Mouse (Mus musculus) brain, embryonic 14.5 days (tissue): ENCODE results near the gene Fads6. TPM values are rescaled to one million over a fixed set of nuclear protein-coding genes. Genes with fewer than 3 reads are reported as not detected.

Source experiments
- DNase-seq: peaks from one replicate; pipeline ENCODE4 v3.0.0-alpha.2; 2011; ENCODE audit warnings: low read depth
- CTCF ChIP-seq: fragments of 200-500 bp; IDR thresholded peaks from 2 replicates; pipeline ENCODE4 v1.5.1; 2012; ENCODE audit warnings: inconsistent platforms, mild to moderate bottlenecking, moderate library complexity, borderline replicate concordance; ENCODE audit not compliant: insufficient read depth, insufficient read length; ENCODE audit errors: extremely low read depth
- POLR2A ChIP-seq: fragments of 200-500 bp; IDR thresholded peaks from 2 replicates; pipeline ENCODE4 v1.6.1; 2012; ENCODE audit warnings: mild to moderate bottlenecking, inconsistent platforms, borderline replicate concordance; ENCODE audit not compliant: poor library complexity, insufficient read depth, insufficient read length, severe bottlenecking; ENCODE audit errors: extremely low read depth
- polyA plus RNA-seq: library from polyadenylated mRNA; depleted of rRNA; stranded (reverse); fragments of >200 nt; gene quantifications from 2 replicates; pipeline ENCODE4 v1.2.3, GENCODE M21; 2012; rRNA removed

Fads6 gene
- polyA plus RNA-seq: 1.6 and 2.4 TPM in 2 replicates

DNA sequence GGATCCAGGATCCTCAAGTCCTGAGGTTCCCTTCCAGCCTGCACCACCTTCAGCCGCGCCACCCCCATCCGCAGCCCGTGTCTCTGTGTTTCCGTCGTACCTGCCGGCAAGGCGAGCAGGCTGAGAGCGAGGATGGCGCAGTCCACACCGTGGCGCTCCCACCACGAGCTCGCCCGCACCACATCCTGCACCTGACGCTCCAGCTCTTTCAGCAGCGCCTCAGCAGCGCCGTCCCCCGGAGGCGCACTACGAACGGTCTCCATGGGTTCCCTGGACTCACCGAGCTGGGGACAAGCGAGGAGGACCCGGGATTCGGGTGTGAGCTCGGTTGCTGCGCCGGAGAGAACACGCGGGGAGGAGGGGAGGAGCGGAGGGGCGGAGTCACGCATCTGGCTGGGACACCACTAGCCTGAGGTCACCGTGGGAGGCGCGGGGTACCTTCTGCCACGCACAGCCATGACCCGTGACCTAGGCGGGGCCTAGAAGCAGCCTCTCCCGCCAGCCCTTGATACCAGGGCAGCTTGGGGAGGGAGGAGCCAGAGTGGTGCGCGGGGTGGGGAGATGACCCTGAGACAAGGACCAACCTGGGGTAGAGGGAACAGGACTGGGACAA lies at the start of gene Fads6:
Gene Fads6, minus strand, starts transcription at position 450 of the 613 bp plus-strand sequence.
- peak; percentile 80 for DNase-seq
- TF ChIP-seq POLR2A: no peak
- TF ChIP-seq CTCF: no peak

DNA sequence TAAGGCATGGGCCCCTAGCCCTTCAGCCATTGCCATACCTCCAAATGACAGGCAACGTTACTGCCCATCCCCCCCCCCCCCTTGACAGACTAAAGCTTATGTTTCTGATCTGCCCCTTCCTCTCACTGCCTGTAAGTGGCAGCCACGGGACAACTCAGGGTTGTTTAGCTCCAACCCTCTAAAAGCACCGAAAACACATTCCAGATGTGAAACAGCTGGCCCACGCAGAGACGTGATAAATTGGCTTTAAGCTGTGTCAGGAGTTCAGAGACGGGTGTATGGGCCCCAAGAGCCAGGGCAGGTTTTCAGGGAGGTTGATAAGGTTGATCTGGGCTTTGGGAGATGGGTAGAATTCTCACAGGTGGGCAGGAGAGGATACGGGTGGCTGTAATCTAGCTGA lies 48.1 kb upstream of the Fads6 start:
- no peak for DNase-seq
- no peak for TF ChIP-seq CTCF
- no peak for TF ChIP-seq POLR2A

DNA sequence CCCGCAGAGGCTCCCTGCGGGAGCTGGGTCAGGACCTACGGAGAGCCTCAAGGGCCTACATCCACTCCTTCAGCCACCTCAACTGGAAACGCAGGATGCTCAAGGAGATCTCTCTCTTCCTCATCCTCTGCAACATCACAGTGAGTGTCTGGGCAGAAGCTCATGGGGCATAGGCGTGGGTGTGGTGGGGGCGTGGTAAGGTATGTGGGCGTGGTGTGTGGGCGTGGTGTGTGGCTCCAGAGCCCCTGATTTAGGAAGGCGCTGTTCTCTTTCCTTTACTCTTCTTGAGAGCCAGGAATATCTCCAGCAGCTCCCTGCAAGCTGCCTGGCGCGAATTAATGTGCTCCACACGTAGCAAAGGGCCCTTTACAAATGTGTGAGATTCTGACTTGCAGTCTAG lies 47.5 kb upstream of the Fads6 start:
- TF ChIP-seq CTCF (no peak), POLR2A (no peak)
- DNase-seq: no peak

DNA sequence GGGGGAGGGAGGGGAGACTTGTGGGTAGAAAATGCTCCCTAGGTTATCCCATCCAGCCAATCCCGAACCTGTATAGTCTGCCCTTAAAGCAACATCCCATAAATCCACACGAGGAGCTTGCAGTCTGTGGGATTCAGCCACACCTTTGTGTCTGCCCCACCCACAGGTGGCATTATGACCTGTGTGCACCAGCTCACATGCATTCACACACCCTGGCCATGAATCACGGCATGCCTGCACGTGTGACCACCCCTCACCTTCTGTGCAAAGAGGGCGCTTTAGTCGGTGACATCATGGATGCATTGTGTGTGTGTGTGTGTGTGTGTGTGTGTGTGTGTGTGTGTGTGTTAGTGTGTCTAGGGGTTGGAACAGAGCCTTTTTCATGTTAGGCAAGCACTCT lies 44.4 kb upstream of the Fads6 start:
- no peak for DNase-seq
- TF ChIP-seq CTCF: no peak
- no peak for TF ChIP-seq POLR2A

DNA sequence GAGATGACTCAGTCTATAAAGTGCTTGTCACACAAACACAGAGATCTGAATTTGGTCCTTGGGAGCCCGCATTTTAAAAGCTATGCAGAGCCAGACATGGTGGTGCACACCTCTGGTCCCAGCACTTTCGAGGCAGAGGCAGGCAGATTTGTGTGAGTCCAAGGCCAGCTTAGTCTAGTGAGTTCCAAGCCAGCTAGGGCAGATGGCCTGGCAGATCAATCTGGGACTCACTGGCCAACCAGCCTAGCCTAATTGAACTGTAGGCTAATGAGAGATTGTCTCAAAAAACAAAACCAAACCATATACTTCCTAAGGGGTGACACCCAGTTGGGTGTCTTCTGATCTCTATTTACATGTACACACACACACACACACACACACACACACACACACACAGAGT lies 43.8 kb upstream of the Fads6 start:
- no peak for DNase-seq
- TF ChIP-seq CTCF: no peak
- no peak for TF ChIP-seq POLR2A

DNA sequence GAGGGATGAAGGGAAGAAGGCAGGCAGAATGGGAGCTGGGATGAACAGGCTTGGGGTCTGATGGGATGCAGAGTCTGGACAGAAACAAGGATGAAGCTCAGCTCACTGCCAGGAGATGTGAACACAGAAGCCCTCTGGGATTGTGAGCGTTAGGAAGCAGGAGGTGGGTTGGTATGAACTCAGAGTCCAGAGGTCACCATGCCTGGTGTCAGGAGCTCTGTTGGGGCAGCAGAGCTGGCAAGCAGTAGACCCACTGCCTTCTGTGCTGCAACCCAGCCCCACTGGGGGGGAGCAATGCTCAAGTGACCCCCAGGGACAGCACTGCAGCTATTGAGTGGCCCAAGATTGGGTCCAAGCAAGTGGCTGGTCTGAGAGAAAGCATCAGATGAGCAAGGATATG lies 40.4 kb upstream of the Fads6 start:
- TF ChIP-seq CTCF (no peak), POLR2A (no peak)
- DNase-seq: no peak

DNA sequence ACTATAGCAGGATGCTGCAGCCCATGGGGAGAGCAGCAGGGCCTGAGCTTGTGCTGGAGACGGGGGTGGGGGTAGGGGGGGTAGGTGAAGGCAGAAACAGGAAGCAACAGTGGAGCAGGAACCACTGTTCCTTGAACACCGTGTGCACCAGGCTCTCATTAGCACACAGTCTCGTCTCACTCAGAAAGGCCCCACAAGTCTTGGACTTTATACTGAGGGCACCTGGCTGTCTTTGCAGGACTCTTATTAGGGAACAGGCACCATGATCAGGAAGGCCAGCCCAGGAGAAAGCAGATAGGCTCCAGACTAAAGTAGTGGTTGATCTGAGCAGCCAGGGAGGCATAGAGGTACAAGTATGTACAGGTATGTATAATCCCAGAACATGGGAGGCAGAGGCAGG lies 39.9 kb upstream of the Fads6 start:
- no peak for TF ChIP-seq CTCF
- TF ChIP-seq POLR2A: no peak
- no peak for DNase-seq

DNA sequence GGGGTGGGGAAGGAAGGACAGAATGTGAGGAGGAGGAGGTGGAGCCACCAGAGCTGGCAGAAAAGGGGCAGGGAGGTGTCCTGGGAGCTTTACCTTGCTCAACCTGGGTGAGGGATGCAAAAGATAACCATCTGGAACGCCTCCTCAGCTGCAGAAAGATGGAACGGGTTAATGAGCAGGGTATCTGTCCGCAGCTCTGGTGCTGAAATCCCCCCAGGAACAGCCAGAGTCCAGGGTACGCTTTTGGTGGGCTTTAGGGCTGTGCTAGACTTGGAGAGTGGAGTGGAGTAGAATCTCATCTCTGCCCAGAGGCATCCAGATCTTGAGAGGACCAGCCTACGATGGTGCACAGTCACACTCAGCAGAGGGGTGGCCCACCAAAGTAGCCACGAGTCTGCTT lies 38.7 kb upstream of the Fads6 start:
- TF ChIP-seq CTCF (no peak), POLR2A (no peak)
- DNase-seq: no peak

DNA sequence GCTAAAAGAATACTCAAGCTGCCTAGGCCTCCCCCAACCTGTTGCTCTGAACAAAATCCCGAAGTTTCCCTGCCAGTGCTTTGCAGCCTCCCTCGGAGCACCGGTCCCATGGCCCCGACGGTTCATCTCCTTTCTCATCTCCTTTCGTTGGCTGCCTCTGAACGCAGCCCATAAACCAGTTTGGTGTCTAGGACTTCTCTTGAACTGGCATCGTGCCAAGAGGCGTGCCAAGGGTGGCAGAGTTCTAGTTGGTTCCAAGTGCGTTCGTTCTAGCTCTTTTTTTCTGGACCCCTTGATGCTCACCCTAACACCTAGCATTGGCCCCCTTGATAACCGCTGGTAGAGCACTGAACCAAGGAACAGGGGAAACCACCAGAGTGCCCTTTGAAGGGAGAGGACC lies 37.8 kb upstream of the Fads6 start:
- no peak for DNase-seq
- TF ChIP-seq CTCF (no peak), POLR2A (no peak)

DNA sequence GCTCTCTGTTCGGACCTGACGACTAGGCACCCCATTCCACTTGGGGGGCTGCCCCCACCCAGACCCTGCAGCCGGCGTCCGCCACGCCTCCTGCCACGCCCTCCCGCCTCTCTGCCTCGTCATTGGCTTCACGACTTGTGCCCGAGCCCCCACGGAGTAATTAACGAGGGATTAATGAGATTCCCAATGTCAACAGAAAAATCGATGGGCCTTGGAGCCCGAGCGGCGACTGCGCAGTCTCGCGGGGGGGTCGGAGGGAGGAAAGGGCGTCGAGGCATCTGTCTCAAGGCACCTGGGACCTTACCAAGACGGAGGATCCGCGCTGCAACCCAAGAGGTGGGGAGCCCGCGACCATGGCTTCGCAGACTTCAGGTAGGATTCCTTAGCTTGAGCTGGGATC lies 37.1 kb upstream of the Fads6 start, which contains the start of gene Otop3:
Gene Otop3, plus strand, starts transcription at position 201 of the 400 bp plus-strand sequence.
- TF ChIP-seq CTCF: no peak
- no peak for TF ChIP-seq POLR2A
- peak; percentile 26 for DNase-seq

DNA sequence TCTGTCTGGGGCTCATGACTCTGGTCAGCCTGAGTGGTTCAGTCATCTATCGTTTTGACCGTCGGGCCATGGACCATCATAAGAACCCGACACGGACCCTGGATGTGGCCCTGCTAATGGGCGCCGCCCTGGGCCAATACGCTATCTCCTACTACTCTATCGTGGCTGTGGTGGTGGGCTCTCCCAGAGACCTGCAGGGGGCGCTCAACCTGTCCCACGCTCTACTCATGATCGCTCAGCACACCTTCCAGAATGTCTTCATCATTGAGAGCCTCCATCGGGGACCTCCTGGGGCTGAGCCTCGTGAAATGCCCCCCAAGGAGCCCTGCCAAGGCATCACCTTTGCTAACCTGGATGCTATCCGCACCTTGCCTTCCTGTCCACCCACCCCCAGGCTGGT lies 31.9 kb upstream of the Fads6 start:
- peak; percentile 19; the same call in 1 of the 2 replicates for TF ChIP-seq CTCF
- no peak for TF ChIP-seq POLR2A
- no peak for DNase-seq

DNA sequence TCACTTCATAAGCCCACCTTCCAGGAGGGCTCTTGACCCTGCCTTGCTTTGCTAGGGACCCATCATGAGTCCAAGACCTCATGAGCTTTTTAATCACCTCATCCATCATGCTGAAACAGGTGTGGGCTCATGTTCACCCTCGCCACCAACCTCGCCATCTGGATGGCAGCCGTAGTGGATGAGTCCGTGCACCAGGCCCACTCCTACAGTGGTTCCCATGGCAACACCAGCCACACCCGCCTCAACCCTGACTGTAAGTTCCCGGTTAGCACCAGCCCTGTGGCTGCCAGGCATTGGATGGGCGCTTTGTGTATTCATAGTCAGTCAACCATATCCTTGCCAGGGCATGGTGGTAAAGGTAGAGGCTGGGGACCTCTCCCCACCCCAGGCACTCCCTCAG lies 29.3 kb upstream of the Fads6 start:
- no peak for DNase-seq
- no peak for TF ChIP-seq POLR2A
- no peak for TF ChIP-seq CTCF

DNA sequence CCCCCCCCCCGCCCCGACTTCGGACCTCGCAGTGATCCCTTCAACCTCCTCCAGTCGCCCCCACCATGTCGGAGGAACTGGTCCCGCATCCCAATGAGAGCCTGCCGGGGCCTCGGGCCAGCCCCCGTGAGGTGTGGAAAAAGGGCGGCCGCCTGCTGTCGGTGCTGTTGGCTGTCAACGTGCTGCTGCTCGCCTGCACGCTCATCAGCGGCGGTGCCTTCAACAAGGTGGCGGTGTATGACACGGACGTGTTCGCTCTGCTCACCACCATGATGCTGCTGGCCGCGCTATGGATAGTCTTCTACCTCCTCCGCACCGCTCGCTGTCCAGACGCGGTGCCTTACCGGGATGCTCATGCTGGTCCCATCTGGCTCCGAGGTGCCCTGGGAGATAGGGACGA lies 25.9 kb upstream of the Fads6 start:
- TF ChIP-seq CTCF: no peak
- TF ChIP-seq POLR2A: no peak
- DNase-seq: peak; percentile 28

DNA sequence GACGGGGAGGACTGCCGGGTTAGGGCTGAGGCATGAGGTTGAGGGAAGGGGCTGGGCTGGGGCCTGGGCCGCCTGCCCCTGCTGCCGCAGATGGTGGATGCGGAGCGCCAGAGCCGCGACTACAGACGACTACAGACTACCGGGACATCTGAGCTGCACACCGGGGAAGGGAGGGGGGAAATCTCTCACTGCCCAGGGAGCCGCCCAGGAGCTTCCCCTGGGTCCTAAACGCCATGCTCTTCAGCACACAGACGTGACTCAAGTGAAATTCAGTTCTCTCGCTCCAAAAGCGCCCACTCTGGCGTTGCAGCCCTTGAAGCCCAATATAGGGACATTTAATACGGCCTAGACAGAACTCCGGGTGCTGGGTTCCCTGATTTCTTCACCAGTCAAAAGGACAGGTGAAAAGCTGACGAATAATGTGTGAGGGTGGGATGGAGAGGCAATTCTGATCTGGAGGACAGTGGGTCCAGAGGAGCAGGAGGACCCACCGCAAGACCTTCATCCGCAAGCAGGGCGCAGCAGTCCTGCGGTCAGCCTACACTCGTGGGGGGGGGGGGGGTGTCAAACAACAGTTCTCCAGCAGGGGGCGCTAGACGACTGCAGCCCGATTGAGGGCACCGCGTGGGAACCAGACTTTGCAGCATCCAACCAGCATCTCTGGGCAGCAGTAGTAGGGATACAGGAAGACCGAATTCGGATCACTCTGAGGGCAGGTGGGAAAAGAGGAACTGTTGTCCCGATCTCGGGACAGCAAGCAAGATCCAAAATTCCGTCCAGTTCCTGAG lies 24.6 kb upstream of the Fads6 start, which contains the start of gene Ush1g:
Gene Ush1g, minus strand, starts transcription at position 136 of the 788 bp plus-strand sequence.
- TF ChIP-seq POLR2A (no peak), CTCF (peak; percentile 90)
- DNase-seq: peak; percentile 79
